Comparison of ENCODE assay signal across 10 mouse cellular contexts in genomic region chr11:88629165-88629564, GRCm38 (mm10).
DNase-seq lines count a peak whose midpoint lies in the region; ATAC-seq and TF ChIP-seq lines count a peak whose summit lies in the region.
"Had no signal": no experiment of that assay in that cellular context is flagged by ENCODE, and none has a peak within 500 bp of the region (broad histone marks: within the 10 kb centered on the region; RNA-seq: fewer than 3 reads in every experiment).

No protein-coding gene starts in this region.

- 0 out of 2 replicates have a peak overlapping the region, but pooled peaks have one; percentile 47 for H3K27ac ChIP-seq in lung, embryonic 14.5 days (ENCODE audit: low read depth)
- peak overlapping the region; percentile 99 for H3K27ac ChIP-seq in forebrain, embryonic 11.5 days (ENCODE audit: low read depth, low read length)
- peak overlapping the region; percentile 80 for H3K27ac ChIP-seq in stomach, embryonic 16.5 days (ENCODE audit: low read length)
- H3K27ac ChIP-seq: limb, embryonic 12.5 days had no signal

- no peaks in the 10 kb centered on the region for H3K27me3 ChIP-seq in lung, embryonic 14.5 days (ENCODE audit: insufficient read depth, low read length)
- H3K27me3 ChIP-seq in forebrain, embryonic 11.5 days (ENCODE audit: control insufficient read depth, insufficient read depth, low read length), result no peaks in the 10 kb centered on the region
- no peaks in the 10 kb centered on the region for H3K27me3 ChIP-seq in stomach, embryonic 16.5 days (ENCODE audit: control insufficient read depth, insufficient read depth, low read length)
- H3K27me3 ChIP-seq: limb, embryonic 12.5 days had no signal

- H3K36me3 ChIP-seq in lung, embryonic 14.5 days (ENCODE audit: insufficient read depth), result no peaks in the 10 kb centered on the region
- H3K36me3 ChIP-seq in forebrain, embryonic 11.5 days (ENCODE audit: control insufficient read depth, insufficient read depth, low read length), result no peaks in the 10 kb centered on the region
- no peaks in the 10 kb centered on the region for H3K36me3 ChIP-seq in stomach, embryonic 16.5 days (ENCODE audit: control insufficient read depth, insufficient read depth, low read length)
- H3K36me3 ChIP-seq: limb, embryonic 12.5 days had no signal

- ATAC-seq in lung, embryonic 14.5 days (ENCODE audit: insufficient read depth), result no peak
- no peak; the same call in none of the 2 replicates for ATAC-seq in forebrain, embryonic 11.5 days (replicated peaks; ENCODE audit: low FRiP score)
- ATAC-seq in stomach, embryonic 16.5 days (ENCODE audit: insufficient read depth, low FRiP score), result peak; percentile 31; the same call in 1 of the 2 replicates

- H3K4me2 ChIP-seq in lung, embryonic 14.5 days, result no peak overlapping the region
- peak overlapping the region; percentile 30; the same call in 1 of the 2 replicates for H3K4me2 ChIP-seq in forebrain, embryonic 11.5 days (ENCODE audit: low read depth, low read length, severe bottlenecking)
- H3K4me2 ChIP-seq in stomach, embryonic 16.5 days (ENCODE audit: low read depth, low read length), result no peak overlapping the region
- H3K4me2 ChIP-seq: limb, embryonic 12.5 days had no signal

- H3K4me3 ChIP-seq in lung, embryonic 14.5 days (ENCODE audit: low read depth, low read length), result no peak overlapping the region
- H3K4me3 ChIP-seq in forebrain, embryonic 11.5 days (ENCODE audit: low read depth, low read length), result no peak overlapping the region
- H3K4me3 ChIP-seq in stomach, embryonic 16.5 days (replicated peaks; ENCODE audit: low read length), result no peak overlapping the region
- H3K4me3 ChIP-seq: limb, embryonic 12.5 days had no signal

- 69% methylated on average over 4 of the region's 4 CpGs for WGBS in lung, embryonic 14.5 days
- 26% methylated on average over 4 of the region's 4 CpGs for WGBS in forebrain, embryonic 11.5 days
- 59% methylated on average over 4 of the region's 4 CpGs for WGBS in stomach, embryonic 16.5 days

- no peak overlapping the region for H3K9ac ChIP-seq in lung, embryonic 14.5 days
- peak overlapping the region; percentile 37 for H3K9ac ChIP-seq in forebrain, embryonic 11.5 days (ENCODE audit: low read length)
- H3K9ac ChIP-seq in stomach, embryonic 16.5 days (ENCODE audit: low read length), result peak overlapping the region; percentile 46; the same call in 1 of the 2 replicates
- H3K9ac ChIP-seq: limb, embryonic 12.5 days had no signal

- no peaks in the 10 kb centered on the region for H3K9me3 ChIP-seq in lung, embryonic 14.5 days (ENCODE audit: low read depth, low read length)
- no peaks in the 10 kb centered on the region for H3K9me3 ChIP-seq in forebrain, embryonic 11.5 days (ENCODE audit: control insufficient read depth, low read length)
- no peaks in the 10 kb centered on the region for H3K9me3 ChIP-seq in stomach, embryonic 16.5 days (replicated peaks; ENCODE audit: control insufficient read depth, low read length)
- H3K9me3 ChIP-seq: limb, embryonic 12.5 days had no signal

- 0 out of 2 replicates have a peak, but pooled peaks cover 10% of the 10 kb centered on the region for H3K4me1 ChIP-seq in lung, embryonic 14.5 days (ENCODE audit: insufficient read depth)
- peaks cover 46% of the 10 kb centered on the region for H3K4me1 ChIP-seq in forebrain, embryonic 11.5 days (replicated peaks; ENCODE audit: control insufficient read depth, insufficient read depth, low read length)
- peaks cover 41% of the 10 kb centered on the region for H3K4me1 ChIP-seq in stomach, embryonic 16.5 days (ENCODE audit: control insufficient read depth, insufficient read depth, low read length)

- no peak for TF ChIP-seq CTCF in lung, embryonic 14.5 days (IDR thresholded peaks at IDR 0.05; ENCODE audit: low read depth)

- DNase-seq in lung, embryonic 14.5 days, result no peak
- DNase-seq in lung, postnatal 25 days (ENCODE audit: low spot score), result no peak
- DNase-seq in forebrain, embryonic 11.5 days (ENCODE audit: low spot score), result no peak
- peak; percentile 55 for DNase-seq in induced T-regulatory cell, adult 2 months (ENCODE audit: low read depth)
- DNase-seq in cerebellum, adult 18-20 months, result no peak
- no peak for DNase-seq in adrenal gland, adult 8-10 months
- DNase-seq: cerebellum, postnatal 25 days; gastrocnemius, postnatal 36 days had no signal

Comparison
In these comparisons a context has a peak if more than half of its experiments do, and no peak if none do; other contexts are left out.
1. H3K27ac ChIP-seq: peak in every context shown above with its lines; median percentile 99 in forebrain, embryonic 11.5 days; 80 in stomach, embryonic 16.5 days; 47 in lung, embryonic 14.5 days.